Mouse (Mus musculus) CD4-positive, CD25-positive, alpha-beta regulatory T cell, adult 4 months (primary cell): ENCODE results near the gene Psma3. TPM values are rescaled to one million over a fixed set of nuclear protein-coding genes. Genes with fewer than 3 reads are reported as not detected.

ENCODE experiments used
- polyA plus RNA-seq, 2 experiments: library from polyadenylated mRNA; unstranded; fragments of 100-300 nt; shearing (Covaris generic); gene quantifications; one replicate each; pipeline ENCODE4 v1.2.1; 2017

Psma3 gene
- polyA plus RNA-seq, 2 experiments from 2014 or later: 319 to 401 TPM

Other genes starting within 250 kb of the Psma3 start
- gene Frmd6, start 149.1 kb upstream of the Psma3 start, polyA plus RNA-seq: 10 to 100 TPM; 20.8 to 28.4 TPM
- 100 to 1,000 TPM; 223 to 263 TPM for gene Actr10, start 36.8 kb upstream of the Psma3 start, polyA plus RNA-seq
- 100 to 1,000 TPM; 104 to 130 TPM for gene Arid4a, start 41.4 kb downstream of the Psma3 start, polyA plus RNA-seq
- not detected for gene Tomm20l, start 136.8 kb downstream of the Psma3 start, polyA plus RNA-seq
- 10 to 100 TPM; 37.7 to 41.5 TPM for gene Timm9, start 162.1 kb downstream of the Psma3 start, polyA plus RNA-seq
- gene 2700049A03Rik, start 162.2 kb downstream of the Psma3 start, polyA plus RNA-seq: 10 to 100 TPM in 1 of 2 experiments, 1 to 10 TPM in 1; 7.8 to 13.4 TPM